Mouse (Mus musculus) testis, adult 2 months (tissue): Measurements from ENCODE around the gene Spred1.

ENCODE experiments used
- CTCF ChIP-seq: fragments of 200-500 bp; IDR thresholded peaks from 2 replicates; pipeline ENCODE4 v1.5.1; 2012; ENCODE audit warnings: low read depth, mild to moderate bottlenecking, inconsistent platforms, low read length, moderate library complexity; ENCODE audit not compliant: control insufficient read depth, insufficient read depth, insufficient replicate concordance
- POLR2A ChIP-seq: fragments of 200-500 bp; IDR thresholded peaks from 2 replicates; pipeline ENCODE4 v1.6.1; 2012; ENCODE audit warnings: low read depth, mild to moderate bottlenecking, inconsistent platforms, low read length, moderate library complexity; ENCODE audit not compliant: control insufficient read depth

DNA sequence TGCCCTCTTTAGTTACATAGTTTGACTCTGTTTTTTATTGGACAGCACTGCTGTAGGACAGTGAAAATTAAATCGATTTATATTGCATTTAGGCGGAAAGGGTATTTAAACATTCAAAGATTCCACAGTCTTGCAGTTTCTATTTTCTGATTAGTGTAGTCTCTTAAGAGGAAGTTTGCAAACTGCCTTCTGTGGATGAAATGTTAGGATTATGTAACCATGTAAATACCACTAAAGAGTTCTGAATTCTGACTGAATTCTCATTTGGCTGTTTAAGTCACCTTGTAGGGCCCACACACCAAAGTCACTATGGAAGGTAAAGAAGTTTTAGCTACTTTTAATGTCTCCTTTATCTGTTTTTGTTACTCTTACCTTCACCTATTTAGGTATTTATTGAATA, 24.9 kb downstream of the Spred1 start:
- TF ChIP-seq POLR2A (no peak), CTCF (no peak)
